Mouse (Mus musculus) retina, adult 2 months (tissue): ENCODE results near the gene Frmpd3.
"Not testable (repeated sequence)": the region's sequence is repeated elsewhere in the genome, so short reads cannot be mapped to it uniquely, and the experiment has no call there.

Source experiments
- DNase-seq: peaks from one replicate; pipeline ENCODE4 v3.0.0-alpha.2; 2012; ENCODE audit warnings: low read depth, low spot score

Frmpd3 gene

GRCm38 (mm10) chrX:140341656-140342392 is at the start of gene Frmpd3:
Gene Frmpd3, plus strand, starts transcription at chrX:140342263.
- DNase-seq: no peak

- no peak for DNase-seq
Observed at GRCm38 (mm10) chrX:140303731-140304130, 38.3 kb upstream of the Frmpd3 start.

- no peak for DNase-seq
Observed at GRCm38 (mm10) chrX:140305652-140306051, 36.4 kb upstream of the Frmpd3 start.

- no peak for DNase-seq
Observed at GRCm38 (mm10) chrX:140317931-140318330, 24.1 kb upstream of the Frmpd3 start.

GRCm38 (mm10) chrX:140319131-140319530 is 22.9 kb upstream of the Frmpd3 start:
- no peak for DNase-seq

GRCm38 (mm10) chrX:140320671-140321070 is 21.4 kb upstream of the Frmpd3 start:
- DNase-seq: not testable (repeated sequence)

GRCm38 (mm10) chrX:140342393-140343163 is 515 bp downstream of the Frmpd3 start:
- no peak for DNase-seq

GRCm38 (mm10) chrX:140375628-140376027 is 33.6 kb downstream of the Frmpd3 start:
- no peak for DNase-seq

GRCm38 (mm10) chrX:140399986-140400385 is 57.9 kb downstream of the Frmpd3 start:
- DNase-seq: no peak

- no peak for DNase-seq
Observed at GRCm38 (mm10) chrX:140402904-140403303, 60.8 kb downstream of the Frmpd3 start.

GRCm38 (mm10) chrX:140406079-140406478 is 64.0 kb downstream of the Frmpd3 start:
- no peak for DNase-seq

- DNase-seq: no peak
Observed at GRCm38 (mm10) chrX:140406501-140406900, 64.4 kb downstream of the Frmpd3 start.

GRCm38 (mm10) chrX:140407593-140407992 is 65.5 kb downstream of the Frmpd3 start:
- DNase-seq: no peak

GRCm38 (mm10) chrX:140418467-140418866 is 76.4 kb downstream of the Frmpd3 start:
- DNase-seq: no peak

GRCm38 (mm10) chrX:140427124-140427523 is 85.1 kb downstream of the Frmpd3 start:
- DNase-seq: no peak

- DNase-seq: no peak
Observed at GRCm38 (mm10) chrX:140428252-140428651, 86.2 kb downstream of the Frmpd3 start.

- no peak for DNase-seq
Observed at GRCm38 (mm10) chrX:140429985-140430384, 87.9 kb downstream of the Frmpd3 start.

- DNase-seq: no peak
Observed at GRCm38 (mm10) chrX:140430506-140430905, 88.4 kb downstream of the Frmpd3 start.

- no peak for DNase-seq
Observed at GRCm38 (mm10) chrX:140431981-140432380, 89.9 kb downstream of the Frmpd3 start.

GRCm38 (mm10) chrX:140432786-140433185 is 90.7 kb downstream of the Frmpd3 start:
- no peak for DNase-seq

- DNase-seq: no peak
Observed at GRCm38 (mm10) chrX:140437906-140438305, 95.8 kb downstream of the Frmpd3 start.

GRCm38 (mm10) chrX:140445551-140445950 is 103.5 kb downstream of the Frmpd3 start:
- DNase-seq: no peak

GRCm38 (mm10) chrX:140450071-140450470 is 108.0 kb downstream of the Frmpd3 start:
- no peak for DNase-seq
